Mouse (Mus musculus) natural killer cell, adult 2 months (primary cell): ENCODE measurements around the gene Olfr853.

Experiments used
- DNase-seq, 2 experiments: peaks; one replicate each; pipeline ENCODE4 v3.0.0; 2022; ENCODE audit warnings: low spot score in 2 of 2

Gene Olfr853

DNA sequence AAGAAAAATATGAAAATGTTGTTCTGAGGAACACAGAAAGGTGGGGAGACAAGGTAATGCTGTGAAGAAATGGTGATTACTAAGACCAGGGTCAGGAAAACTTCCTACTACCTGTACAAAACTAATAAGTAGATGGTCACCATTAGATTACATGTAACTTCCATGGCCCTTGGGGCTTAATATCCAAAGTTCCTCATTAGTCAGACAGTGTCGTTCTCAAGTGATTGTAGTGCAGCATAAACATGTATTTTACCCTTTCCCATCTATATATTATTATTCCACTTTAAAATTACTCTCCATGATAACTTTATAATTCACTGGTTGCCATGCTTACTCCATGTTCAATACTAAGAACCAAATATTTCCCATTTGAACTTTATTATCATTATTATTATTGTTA, at the start of gene Olfr853:
Gene Olfr853, minus strand, starts transcription at position 101 of the 400 bp plus-strand sequence.
- DNase-seq = no peak

DNA sequence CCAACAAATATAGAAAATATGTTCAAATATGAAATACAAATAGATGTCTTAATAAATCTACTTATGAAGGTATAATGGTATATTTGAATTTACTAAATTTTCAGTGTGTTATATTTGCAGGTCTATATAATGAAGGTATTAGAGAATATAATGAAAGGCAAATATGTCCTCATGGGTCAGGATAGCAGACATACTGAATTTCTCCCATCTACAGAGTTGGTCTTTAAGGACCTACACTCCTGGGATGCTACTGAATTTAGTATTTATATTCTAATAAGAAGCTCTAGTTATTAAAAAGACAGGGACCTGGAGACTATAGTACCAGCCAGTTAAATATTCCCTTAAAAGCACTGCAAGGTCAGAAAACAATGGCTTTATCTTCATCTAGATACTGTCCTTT, 41.4 kb upstream of the Olfr853 start, which contains the start of gene Olfr855:
Gene Olfr855, plus strand, starts transcription at position 301 of the 400 bp plus-strand sequence.
- DNase-seq = no peak

DNA sequence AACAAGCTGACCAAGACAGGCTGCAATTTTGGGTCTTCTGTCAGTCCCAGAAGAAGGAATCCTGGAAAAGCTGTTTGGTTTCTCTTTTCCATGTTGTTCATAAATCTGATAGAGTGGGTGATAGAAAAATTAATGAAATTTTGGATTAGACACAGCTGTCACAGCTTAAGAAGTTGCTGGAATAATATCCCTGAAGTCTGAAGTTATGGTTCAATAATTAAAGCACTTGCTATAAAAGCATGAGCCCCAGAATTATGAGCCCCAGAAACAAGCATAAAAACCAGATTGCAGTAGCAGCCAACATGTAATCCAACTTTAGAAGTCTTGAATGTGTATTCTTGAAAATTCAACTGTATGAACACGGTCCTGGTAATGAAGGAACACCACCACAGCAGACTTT, 26.4 kb upstream of the Olfr853 start, which contains the start of gene Olfr854:
Gene Olfr854, minus strand, starts transcription at position 101 of the 400 bp plus-strand sequence.
- no peak for DNase-seq

DNA sequence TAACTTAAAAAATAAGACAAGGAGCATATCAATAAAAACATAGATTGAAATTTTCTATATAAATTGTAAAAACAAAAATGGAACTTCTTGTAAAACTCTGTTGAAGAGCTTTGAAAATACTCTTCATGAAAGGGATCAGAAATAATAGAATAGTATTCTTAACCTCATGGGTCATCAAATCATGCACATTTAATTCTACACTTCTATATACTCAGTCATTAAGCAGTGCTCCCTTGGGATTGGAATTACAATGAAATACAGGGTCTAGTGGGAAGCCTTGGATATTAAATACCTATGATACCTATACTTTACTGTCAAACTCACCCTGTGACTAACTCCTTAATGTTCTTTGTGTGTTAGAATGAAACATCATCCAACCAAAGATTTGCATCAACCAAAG, 47.9 kb downstream of the Olfr853 start, which contains the start of gene Olfr851:
Gene Olfr851, plus strand, starts transcription at position 301 of the 400 bp plus-strand sequence.
- no peak for DNase-seq
